Mouse (Mus musculus): ENCODE data around the gene Rab11fip5.

Rab11fip5 gene

DNA sequence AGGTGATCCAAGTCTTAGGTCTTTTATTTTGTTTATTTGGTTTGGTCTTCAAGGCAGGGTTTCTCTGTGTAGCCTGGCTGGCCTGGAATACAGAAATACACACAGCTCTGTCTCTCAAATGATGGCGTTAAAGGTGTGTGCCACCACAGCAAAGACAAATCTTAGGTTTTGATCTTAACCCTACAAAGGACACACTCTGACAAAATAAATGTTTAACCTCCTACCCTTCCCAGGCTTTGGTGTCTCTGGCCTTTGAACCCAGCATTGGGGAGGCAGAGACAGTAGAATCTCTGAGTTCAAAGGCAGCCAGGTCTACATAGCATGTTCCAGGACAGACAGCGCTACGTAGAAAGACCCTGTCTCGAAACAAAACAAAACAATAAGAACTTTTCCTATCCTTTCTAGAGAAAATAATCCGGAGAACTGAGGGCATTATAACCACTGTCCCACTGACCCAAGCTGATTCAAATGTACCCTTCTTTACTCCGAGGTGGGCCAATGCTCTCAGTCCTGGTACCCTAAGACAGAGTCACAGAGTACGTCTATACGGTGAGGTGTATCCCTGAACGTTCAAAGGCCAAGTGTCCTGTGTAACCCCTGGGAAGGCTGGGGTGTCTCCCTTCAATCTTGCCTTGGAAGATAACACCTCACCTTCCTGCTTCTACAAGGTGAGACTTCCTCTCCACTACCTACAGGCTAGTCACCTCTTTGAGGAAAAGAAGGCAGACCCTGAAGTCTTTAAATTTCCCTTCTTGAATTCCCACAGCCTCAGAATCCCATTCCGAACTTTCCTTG, 1.2 kb downstream of the Rab11fip5 start:
- no peak for DNase-seq

DNA sequence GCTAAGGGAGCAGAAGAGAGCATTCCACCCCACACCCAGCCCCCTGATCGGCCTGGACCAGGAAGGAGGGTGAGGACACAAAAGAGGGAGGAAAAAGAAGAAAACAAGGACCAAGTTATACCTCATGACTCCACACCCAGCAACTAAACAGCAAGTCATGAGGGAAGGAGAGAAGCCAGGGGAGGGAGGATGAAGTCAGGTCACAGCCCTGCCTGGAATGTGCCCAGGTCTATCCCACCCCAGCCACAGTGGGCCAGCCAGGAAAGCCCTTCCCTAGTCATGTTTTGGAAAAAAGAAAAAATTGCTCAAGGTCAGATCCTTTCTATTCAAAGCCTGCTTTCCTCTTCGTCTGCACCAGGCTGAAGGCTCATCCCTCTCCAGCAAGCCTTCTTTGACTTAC, 1.9 kb downstream of the Rab11fip5 start:
- DNase-seq: peak in 1 of 2 experiments; percentile 28

DNA sequence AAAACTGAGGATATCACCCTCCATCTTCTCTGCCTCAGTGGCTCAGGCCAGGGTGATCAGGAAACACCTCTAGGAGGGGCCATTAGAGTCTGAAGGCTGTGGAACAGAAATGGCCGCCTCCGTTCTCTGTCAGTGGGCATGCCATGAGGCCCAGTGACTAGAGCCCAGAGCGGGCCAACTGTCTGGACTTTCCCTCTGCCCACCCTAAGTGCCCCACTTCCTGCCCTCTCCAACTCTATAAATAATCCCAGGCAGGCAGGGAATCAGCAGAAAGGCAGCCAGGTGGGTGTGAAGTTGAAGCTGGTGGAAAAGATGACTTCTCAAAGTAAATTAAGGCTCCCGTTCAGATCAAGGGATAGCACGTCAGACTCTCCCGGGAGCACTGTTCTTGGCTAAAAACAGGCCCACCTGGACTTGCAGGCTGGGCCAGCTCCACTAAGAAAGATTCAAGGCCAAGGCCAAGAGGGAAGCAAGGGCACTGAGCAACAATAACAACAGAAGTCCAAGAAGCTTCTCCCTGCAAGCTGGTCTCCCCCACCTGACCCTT, 2.5 kb downstream of the Rab11fip5 start:
- no peak for DNase-seq

DNA sequence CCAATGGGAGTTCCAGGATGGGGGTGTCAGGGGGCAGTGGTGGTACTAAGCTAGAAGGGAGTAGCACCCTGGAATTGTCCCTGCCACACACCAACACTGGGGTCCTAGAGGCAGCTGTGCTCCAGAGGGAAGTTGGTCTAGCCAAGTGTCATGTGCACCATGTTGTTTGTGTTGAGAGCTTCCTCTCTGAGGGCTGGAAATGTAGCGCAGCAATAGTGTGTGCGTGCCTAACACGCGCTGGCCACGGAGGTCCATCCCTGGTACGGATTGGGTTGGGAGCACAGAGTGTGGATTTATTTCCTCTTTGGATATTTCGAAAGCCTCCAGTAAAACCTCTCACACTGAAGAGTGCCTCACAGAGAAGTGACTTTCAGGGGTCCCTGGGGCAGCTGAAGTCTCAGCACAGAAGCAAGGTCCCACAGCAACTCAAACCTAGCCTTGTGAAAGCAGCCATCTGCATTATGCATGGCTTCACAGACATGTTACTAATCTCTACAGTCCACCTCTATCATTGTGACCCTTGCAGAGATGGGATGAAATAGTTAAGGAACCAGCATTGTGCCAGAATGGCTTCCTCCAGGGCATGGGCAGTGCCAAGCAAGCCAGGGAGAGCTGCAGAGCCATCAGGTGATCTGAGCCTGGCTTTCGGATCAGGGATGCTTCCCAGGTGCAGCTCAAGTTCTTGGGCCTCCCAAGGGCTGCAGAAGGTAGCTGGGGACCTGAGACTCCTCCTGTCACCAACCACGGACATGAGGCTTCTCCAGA, 3.6 kb downstream of the Rab11fip5 start:
- no peak for DNase-seq

DNA sequence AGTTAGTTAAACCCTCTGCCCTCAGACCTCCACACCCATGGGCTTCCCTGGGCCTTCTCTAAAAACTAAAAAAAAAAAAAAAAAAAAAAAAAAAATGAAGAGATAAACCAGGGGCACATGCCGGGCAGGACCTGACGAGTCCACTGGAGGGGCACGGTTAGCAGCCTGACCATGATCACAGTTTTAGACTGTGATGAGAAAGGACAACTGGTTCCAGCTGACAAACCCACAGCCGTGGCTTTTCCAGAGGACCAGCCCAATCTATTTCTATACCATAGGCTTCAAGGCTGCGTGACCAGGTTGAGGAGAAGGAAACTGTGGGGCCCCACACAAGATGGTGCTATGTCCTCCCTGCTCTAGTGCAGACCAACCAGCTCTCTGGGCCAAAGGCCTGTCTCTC, 4.4 kb downstream of the Rab11fip5 start:
- DNase-seq: no peak

DNA sequence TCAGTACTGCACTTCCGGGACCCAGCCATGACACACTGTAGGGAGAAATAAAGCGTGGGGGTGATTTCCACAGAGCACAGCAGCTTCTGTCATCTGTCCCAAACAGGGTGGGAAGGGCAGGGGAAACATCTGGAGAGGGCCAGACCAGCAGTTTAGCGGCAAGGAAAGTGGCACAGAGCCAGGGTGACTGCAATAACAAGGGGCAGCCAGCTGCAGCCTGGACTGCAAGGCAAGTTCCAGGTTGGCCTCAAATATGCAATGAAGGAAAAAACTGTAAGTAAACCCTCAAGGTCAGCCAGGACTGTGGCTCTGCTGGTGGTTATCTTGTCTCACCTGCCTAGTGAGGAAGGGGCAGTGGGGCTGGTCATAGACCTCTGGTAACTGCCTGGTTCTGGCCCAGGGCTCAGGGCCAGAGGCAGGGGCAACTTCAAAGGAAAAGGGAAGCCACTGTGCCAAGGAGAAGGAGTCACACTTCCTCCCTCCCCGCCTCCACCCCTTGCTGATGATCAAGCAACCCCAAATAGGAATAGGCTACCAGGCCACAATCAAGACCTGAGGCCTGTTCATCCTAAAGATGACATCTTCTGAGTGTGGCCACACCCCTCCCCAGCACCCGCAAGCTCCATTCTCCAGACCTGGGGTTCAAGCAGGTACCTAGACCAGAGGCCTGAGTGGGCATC, 5.1 kb downstream of the Rab11fip5 start:
- peak; percentile 80 to 86 for DNase-seq

DNA sequence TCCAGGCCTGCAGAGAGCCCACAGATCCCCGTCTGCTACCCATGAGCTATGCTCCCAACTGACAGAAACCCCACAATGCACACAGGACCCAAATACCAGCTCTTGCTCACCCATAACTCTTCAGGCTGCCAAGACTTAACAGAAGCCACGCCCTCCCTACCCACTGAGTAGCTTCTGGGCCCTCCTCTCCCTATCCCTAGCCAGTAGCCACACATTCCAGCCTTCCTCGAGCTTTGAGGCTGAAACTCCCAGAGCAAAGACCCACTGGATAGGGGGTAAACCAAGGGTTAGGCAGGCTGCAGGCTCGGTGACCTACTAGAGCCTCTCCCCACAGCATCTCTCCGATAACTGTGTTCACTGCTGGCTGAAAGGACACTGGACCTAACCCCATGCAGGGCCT, 5.7 kb downstream of the Rab11fip5 start:
- peak in 1 of 2 experiments; percentile 26 for DNase-seq

DNA sequence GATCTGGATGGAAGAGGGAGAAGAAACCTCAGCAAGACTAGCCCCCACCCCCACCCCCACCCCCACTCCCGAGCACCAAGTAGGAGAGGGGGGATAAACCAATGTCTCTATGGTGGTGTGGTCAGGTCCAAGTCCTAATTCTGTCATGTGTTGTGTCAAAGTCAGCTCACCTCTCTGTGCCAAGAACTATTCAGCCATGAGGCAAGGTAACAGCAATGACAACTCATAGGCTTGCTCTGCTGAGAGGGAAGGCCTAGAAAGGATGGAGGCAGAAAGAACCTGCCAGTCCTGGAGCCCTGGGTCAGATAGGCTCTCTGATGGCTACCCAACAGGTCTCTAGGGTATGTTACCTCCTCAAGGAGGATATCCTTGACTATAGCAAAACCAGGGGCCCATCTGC, 6.3 kb downstream of the Rab11fip5 start:
- no peak for DNase-seq

DNA sequence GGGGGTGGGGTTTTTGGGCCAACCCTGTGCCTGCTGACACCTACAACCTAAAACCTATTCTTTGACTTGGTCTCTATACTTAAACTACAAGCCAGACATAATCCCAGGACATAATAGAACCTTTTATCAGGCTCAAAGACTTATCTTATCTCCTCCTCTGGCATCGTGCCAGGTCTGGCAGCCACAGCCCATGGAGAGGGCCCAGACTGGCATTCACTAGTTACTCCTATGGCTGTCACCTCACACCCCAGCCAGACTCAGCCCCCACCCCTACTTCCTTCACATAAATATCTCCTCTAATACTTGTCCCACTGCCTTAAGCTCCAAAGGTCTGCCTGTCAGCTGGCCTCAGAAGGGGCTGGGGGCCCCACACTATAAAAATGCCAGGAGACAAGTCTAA, 8.0 kb downstream of the Rab11fip5 start:
- DNase-seq: peak; percentile 29 to 39

DNA sequence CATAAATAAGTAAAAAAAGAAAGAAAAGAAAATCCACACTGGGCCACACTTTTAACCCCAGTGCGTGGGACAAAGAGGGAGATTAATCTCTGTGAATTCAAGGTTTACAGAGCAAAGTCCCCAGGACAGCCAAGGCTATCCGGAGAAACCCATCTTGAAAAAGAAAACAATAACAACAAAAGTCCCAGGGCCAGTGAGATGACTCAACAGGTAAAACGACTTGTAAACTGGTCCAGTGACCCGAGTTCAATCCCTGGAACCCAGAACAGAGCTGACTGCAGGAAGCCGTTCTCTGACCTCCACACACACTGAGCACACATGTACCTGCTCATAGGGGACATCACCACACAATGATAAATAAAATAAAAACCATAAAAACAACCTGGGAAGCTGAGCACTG, 10.0 kb downstream of the Rab11fip5 start:
- no peak for DNase-seq

DNA sequence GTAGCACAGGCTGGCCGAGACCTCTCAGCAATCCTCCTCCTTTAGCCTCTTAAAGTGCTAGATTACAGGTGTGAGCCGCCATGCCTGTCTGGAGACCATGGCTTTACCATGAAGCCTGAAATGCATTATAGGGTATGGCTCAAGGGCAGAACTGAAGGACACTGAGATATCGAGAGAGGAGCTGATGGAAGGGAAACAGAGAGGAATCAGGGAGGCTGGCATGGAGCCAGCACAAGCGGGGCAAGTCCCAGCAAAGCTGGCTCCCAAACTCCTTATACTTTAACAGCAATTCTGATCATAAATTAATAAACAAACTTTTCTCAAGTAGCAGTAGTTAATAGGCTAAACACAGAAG, 10.6 kb downstream of the Rab11fip5 start:
- DNase-seq: peak in 1 of 2 experiments; percentile 31

DNA sequence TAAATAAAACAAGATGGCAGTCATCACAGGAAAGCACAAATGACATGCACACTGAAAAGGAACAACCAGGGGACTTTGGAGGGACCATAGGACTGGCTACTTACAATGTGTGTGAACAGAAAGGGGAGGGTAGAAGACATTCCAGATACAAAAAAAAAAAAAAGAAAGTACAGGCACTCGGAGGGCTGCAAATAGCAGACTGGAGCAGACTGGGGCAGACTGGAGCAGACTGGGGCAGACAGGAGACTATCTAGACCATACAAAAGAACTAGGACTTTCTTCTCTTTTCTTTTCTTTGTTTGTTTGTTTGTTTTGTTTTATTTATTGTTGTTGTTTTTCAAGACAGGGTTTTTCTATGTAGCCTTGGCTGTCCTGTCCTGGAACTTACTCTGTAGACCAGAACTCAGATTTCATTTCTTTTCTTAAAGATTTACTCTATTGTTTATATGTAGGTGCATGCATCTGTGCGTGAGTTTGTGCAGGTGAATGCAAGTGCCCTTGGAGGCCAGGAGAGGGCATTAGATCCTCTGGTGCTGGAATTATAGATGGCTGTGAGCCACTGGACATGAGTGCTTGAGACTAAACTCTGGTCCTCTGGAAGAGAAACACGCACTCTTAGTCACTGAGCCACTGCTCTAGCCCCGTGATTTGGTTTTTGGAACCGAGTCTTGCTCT, 11.1 kb downstream of the Rab11fip5 start:
- no peak for DNase-seq

DNA sequence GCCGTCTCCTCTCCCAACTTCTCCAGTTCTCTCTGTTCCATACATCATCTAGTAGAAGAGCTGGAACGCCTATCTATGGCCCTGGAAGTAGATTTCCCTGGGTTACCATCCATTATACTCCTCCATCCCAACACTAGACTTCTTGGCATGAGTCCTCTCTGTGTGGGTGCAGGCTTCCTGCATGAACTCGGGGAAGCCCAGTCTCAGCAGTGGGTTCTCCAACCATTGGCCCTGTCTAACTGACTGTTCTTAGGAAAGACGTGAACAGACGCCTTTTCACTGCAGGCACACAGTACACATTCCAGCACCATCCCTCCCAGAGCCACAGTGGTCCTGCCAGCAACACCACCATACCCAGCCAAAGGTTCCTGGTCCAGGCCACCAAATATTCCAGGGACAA, 11.8 kb downstream of the Rab11fip5 start:
- DNase-seq: no peak

DNA sequence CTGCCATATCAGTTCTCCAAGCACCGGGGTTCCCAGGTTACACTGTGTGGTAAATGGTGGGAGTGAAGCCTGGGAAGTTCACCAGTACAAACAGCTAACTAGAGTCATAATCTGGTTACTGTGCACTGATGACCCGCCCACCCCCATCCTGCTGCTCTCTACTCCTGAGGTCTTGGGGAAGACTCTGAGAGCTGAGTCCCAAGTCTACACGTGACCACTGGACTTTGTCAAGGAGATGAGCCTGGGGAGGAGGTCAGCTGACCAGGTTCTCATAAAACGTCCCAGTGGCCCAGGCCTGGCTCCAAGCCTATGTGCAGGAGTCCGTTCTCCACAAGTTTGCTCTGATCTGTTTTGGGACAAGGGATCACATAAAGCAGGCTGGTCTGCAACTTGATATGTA, 14.1 kb downstream of the Rab11fip5 start:
- peak; percentile 36 to 64 for DNase-seq

DNA sequence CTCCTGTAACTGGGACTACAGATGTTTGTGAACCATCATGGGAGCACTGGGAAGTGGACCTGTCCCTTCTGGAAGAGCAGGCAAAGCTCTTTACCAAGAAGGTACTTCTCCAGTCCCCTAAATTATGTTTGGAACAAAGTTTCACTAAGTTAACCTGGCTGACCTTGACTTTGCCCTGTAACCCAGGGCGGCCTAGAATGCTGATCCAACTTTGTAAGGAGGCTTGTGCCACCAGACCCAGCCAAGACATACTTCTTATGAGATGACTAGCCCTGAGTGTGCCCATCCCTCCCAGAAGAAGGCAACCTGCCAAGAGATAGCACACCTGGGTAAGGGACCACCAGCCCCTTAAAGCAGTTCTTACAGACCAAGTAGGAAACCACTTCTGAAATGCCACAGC, 15.6 kb downstream of the Rab11fip5 start:
- no peak for DNase-seq

DNA sequence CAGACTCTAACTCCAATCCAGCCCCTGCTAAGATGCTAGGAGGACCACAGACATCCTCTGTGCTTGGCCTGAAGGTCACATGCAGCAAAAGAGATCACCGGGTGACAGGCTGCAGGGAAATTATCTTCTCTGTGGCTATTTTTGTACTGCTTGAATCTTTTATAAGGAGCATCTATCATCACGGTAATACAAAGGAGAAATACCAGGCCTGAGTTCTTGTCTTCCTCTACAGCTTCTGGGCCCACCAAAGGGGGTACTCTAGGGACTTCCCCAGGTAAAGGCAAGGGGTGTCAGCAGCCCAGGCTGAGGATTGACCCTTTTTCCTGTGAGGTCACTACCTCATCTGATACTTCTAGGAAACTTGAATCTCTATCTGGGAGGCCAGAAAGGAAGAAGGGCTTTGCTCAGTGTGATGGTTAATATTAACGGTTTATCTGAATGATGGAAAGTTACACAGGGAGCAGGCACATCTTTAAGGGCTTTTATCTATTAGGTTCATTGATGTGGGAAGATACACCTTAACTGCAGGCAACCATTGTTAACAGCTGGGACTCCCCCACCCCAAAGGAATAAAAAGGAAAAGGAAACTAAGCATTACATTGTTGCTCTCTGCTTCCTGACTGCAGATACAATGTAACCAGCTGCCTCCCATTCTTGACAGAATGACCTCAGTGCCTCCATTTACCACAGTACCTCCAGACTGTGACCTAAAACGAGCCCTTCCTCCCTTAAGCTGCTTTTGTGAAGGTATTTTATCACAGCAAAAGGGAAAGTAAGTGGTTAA, 17.6 kb downstream of the Rab11fip5 start:
- no peak for DNase-seq

DNA sequence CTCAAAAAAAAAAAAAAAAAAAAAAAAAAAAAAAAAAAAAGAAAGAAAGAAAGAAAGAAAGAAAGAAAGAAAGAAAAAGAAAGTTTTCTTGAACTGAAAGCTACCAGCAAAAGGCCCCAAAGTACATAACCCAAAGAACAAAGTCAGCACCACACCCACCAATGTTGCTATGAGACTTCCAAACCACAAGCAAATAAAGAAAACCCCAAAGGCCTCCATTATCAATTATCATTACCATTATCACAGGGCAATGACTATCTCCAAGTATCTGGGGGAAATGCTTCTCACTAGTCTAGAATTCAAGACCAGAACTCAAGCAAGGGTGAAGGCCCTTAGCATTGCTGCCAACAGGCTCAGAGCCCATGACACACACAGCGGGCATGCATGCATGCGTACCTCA, 18.7 kb downstream of the Rab11fip5 start:
- DNase-seq: no peak

DNA sequence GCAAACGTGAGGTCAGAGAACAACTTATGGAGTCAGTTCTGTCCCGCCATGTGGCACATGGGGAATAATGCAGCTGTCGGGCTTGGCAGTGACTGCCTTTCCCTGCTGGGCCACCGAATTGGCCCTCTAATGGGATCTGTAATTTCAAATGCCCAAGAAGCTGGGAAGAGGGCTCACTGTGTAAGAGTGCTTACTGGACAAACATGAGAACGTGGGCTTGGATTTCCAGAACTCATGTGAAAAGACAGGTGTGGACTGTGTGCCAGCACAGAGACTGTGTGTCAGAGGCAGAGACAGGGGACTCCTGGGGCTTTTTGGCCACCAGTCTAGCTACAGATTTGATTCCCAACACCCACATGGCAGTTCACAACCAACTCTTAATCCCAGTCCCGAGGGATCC, 19.7 kb downstream of the Rab11fip5 start:
- no peak for DNase-seq

DNA sequence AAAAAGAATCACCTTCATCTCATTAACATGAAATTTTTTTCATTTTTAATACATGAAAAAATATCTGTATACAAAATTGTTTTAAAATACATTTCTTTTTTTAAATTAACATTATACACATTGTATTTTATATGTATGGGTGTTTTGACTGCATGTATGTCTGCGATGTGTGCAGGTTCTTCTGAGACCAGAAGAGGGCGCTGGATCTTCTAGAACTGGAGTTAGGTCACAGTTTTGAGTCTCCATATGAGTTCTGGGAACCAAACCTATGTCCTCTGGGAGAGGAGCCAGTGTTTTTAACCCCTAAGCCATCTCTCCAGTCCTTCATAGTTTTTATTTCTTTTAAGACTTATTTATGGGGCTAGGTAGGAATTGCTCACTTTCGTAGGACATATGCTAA, 20.7 kb downstream of the Rab11fip5 start:
- DNase-seq: no peak

DNA sequence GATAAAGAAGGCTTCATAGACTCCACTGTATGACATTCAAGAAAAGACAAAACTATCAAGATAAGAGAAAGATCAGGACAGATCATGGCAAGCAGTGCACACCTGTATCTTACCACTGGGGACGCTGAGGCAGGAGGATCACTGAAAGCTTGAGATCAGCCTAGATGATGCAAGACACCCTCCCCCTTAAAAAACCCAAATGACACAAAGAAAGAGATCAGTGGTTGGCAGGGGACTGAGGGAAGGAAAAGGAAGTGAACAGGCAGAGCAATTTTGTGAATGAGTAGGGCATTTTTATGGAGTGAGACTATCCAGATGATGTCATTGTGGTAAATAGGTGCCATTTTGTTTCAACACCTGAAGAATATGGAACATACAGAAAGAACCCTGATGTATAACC, 24.3 kb downstream of the Rab11fip5 start:
- DNase-seq: no peak

DNA sequence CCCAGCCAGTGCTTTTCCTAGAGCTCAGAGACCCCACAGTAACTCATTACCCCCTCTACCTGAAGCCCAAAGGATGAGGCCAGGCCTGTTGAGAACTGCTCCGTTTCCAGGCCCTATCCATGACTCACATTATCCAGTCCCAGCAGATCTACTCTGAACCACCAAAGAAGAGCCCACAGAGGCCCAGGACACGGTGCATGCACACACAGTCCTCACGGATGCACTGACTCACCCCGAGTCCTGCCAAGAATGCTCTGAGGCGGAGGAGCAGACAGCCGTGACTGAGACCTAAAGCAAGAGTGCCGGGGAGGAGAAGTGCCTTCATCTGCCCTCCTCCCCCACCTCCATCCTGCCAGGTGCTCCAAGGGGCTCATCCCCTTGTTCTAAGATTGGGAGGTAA, 25.2 kb downstream of the Rab11fip5 start:
- DNase-seq: peak; percentile 39 to 64

DNA sequence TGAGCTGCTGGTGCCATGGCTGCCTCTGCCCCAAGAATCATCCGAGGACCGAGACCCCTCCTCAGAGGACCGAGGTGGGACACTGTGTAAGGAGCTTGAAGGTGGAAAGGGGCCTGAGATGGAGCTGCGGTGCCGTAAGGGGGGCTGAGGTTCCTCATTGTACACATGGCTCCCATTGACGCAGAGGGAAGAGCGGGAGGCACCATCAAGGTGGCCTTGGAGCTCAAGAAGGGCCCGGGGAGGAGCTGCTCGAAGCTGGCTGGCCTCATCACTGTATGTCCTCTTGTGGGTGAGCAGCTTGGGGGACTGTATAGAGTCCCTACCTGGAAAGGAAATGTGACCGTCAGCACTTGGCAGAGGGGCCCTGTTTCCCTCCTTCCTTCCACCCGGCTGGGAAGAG, 26.3 kb downstream of the Rab11fip5 start:
- DNase-seq: no peak

Data from kidney, postnatal 4 days (tissue).